Mouse (Mus musculus): ENCODE results near the gene 5330417H12Rik. TPM values are rescaled to one million over a fixed set of nuclear protein-coding genes. Genes with fewer than 3 reads are reported as not detected.

5330417H12Rik gene
- total and polyA plus RNA-seq, 2 experiments from 2014 or later = not detected

GRCm38 (mm10) chr7:107596753-107597152 lies 28.2 kb downstream of the 5330417H12Rik start:
- Histone ChIP-seq H3K4me1 (ENCODE audit: control insufficient read depth, insufficient read depth) (peaks cover 14% of the 10 kb centered on the region; the same call in 1 of the 2 replicates), H3K9ac (replicated peaks; ENCODE audit: low read depth, low read length) (no peak overlapping the region), H3K27ac (ENCODE audit: low read depth) (no peak overlapping the region), H3K4me2 (ENCODE audit: low read depth, low read length) (no peak overlapping the region), H3K4me3 (ENCODE audit: low read depth, low read length) (no peak overlapping the region), H3K27me3 (ENCODE audit: control insufficient read depth, insufficient read depth, low read length) (no peaks in the 10 kb centered on the region), H3K36me3 (replicated peaks; ENCODE audit: control insufficient read depth, insufficient read depth, low read length) (no peaks in the 10 kb centered on the region), H3K9me3 (replicated peaks; ENCODE audit: control insufficient read depth, low read length) (no peaks in the 10 kb centered on the region)
- no peak for TF ChIP-seq EP300 (IDR thresholded peaks at IDR 0.05; ENCODE audit: low read depth)
- TF ChIP-seq CTCF (IDR thresholded peaks at IDR 0.05; ENCODE audit: low read depth) = no peak
- DNase-seq (ENCODE audit: low spot score) (no peak), ATAC-seq (ENCODE audit: insufficient read depth, low read depth) (no peak)

GRCm38 (mm10) chr7:107595426-107595825 lies 29.5 kb downstream of the 5330417H12Rik start:
- Histone ChIP-seq H3K4me3 (ENCODE audit: low read depth, low read length) (peak overlapping the region; percentile 56), H3K4me2 (ENCODE audit: low read depth, low read length) (peak overlapping the region; percentile 90), H3K4me1 (ENCODE audit: control insufficient read depth, insufficient read depth) (peaks cover 14% of the 10 kb centered on the region; the same call in 1 of the 2 replicates), H3K9ac (replicated peaks; ENCODE audit: low read depth, low read length) (0 out of 2 replicates have a peak overlapping the region, but pooled peaks have one; percentile 39), H3K27me3 (ENCODE audit: control insufficient read depth, insufficient read depth, low read length) (no peaks in the 10 kb centered on the region), H3K36me3 (replicated peaks; ENCODE audit: control insufficient read depth, insufficient read depth, low read length) (no peaks in the 10 kb centered on the region), H3K27ac (ENCODE audit: low read depth) (no peak overlapping the region), H3K9me3 (replicated peaks; ENCODE audit: control insufficient read depth, low read length) (no peaks in the 10 kb centered on the region)
- no peak for ATAC-seq (ENCODE audit: insufficient read depth, low read depth)
- no peak for TF ChIP-seq EP300 (IDR thresholded peaks at IDR 0.05; ENCODE audit: low read depth)
- no peak for TF ChIP-seq CTCF (IDR thresholded peaks at IDR 0.05; ENCODE audit: low read depth)
- 16% methylated on average over 13 of the region's 13 CpGs for WGBS
- no peak for DNase-seq (ENCODE audit: low spot score)

GRCm38 (mm10) chr7:107594857-107595402 lies 30.0 kb downstream of the 5330417H12Rik start, which contains the start of gene Ppfibp2:
Ppfibp2 (plus strand) TSS chr7:107595207.
- H3K36me3 ChIP-seq (replicated peaks; ENCODE audit: control insufficient read depth, insufficient read depth, low read length) = no peaks in the 10 kb centered on the region
- H3K27me3 ChIP-seq (ENCODE audit: control insufficient read depth, insufficient read depth, low read length) = no peaks in the 10 kb centered on the region
- TF ChIP-seq CTCF (IDR thresholded peaks at IDR 0.05; ENCODE audit: low read depth) = no peak
- no peak for TF ChIP-seq EP300 (IDR thresholded peaks at IDR 0.05; ENCODE audit: low read depth)
- peak within 1 kb of the TSS; percentile 43; the same call in 1 of the 2 replicates for H3K27ac ChIP-seq (ENCODE audit: low read depth)
- under 1% methylated on average over 22 of the region's 24 CpGs for WGBS
- H3K9ac ChIP-seq (replicated peaks; ENCODE audit: low read depth, low read length) = peak within 1 kb of the TSS; percentile 39; the same call in 1 of the 2 replicates
- H3K4me2 ChIP-seq (ENCODE audit: low read depth, low read length) = peak within 1 kb of the TSS; percentile 90
- H3K4me1 ChIP-seq (ENCODE audit: control insufficient read depth, insufficient read depth) = peaks cover 14% of the 10 kb centered on the region; the same call in 1 of the 2 replicates
- no peaks in the 10 kb centered on the region for H3K9me3 ChIP-seq (replicated peaks; ENCODE audit: control insufficient read depth, low read length)
- peak; percentile 75 for DNase-seq (ENCODE audit: low spot score)
- H3K4me3 ChIP-seq (ENCODE audit: low read depth, low read length) = peak within 1 kb of the TSS; percentile 56
- peak; percentile 92 for ATAC-seq (ENCODE audit: insufficient read depth, low read depth)

- H3K27ac ChIP-seq (ENCODE audit: low read depth) = peak overlapping the region; percentile 43; the same call in 1 of the 2 replicates
- 2% methylated on average over 16 of the region's 16 CpGs for WGBS
- no peaks in the 10 kb centered on the region for H3K9me3 ChIP-seq (replicated peaks; ENCODE audit: control insufficient read depth, low read length)
- peak overlapping the region; percentile 39; the same call in 1 of the 2 replicates for H3K9ac ChIP-seq (replicated peaks; ENCODE audit: low read depth, low read length)
- DNase-seq (ENCODE audit: low spot score) (peak; percentile 67), ATAC-seq (ENCODE audit: insufficient read depth, low read depth) (peak; percentile 79)
- H3K4me1 ChIP-seq (ENCODE audit: control insufficient read depth, insufficient read depth) = peaks cover 14% of the 10 kb centered on the region; the same call in 1 of the 2 replicates
- TF ChIP-seq EP300 (IDR thresholded peaks at IDR 0.05; ENCODE audit: low read depth) (no peak), CTCF (IDR thresholded peaks at IDR 0.05; ENCODE audit: low read depth) (peak; percentile 56)
- H3K36me3 ChIP-seq (replicated peaks; ENCODE audit: control insufficient read depth, insufficient read depth, low read length) = no peaks in the 10 kb centered on the region
- H3K4me3 ChIP-seq (ENCODE audit: low read depth, low read length) = peak overlapping the region; percentile 56
- H3K4me2 ChIP-seq (ENCODE audit: low read depth, low read length) = peak overlapping the region; percentile 90
- no peaks in the 10 kb centered on the region for H3K27me3 ChIP-seq (ENCODE audit: control insufficient read depth, insufficient read depth, low read length)
These were observed 30.6 kb downstream of the 5330417H12Rik start for GRCm38 (mm10) chr7:107594325-107594856.

GRCm38 (mm10) chr7:107593904-107594303 lies 31.1 kb downstream of the 5330417H12Rik start:
- 33% methylated on average over 7 of the region's 7 CpGs for WGBS
- Histone ChIP-seq H3K9me3 (replicated peaks; ENCODE audit: control insufficient read depth, low read length) (no peaks in the 10 kb centered on the region), H3K9ac (replicated peaks; ENCODE audit: low read depth, low read length) (0 out of 2 replicates have a peak overlapping the region, but pooled peaks have one; percentile 39), H3K4me1 (ENCODE audit: control insufficient read depth, insufficient read depth) (peaks cover 14% of the 10 kb centered on the region; the same call in 1 of the 2 replicates), H3K36me3 (replicated peaks; ENCODE audit: control insufficient read depth, insufficient read depth, low read length) (no peaks in the 10 kb centered on the region), H3K27me3 (ENCODE audit: control insufficient read depth, insufficient read depth, low read length) (no peaks in the 10 kb centered on the region), H3K4me3 (ENCODE audit: low read depth, low read length) (peak overlapping the region; percentile 56), H3K27ac (ENCODE audit: low read depth) (peak overlapping the region; percentile 43; the same call in 1 of the 2 replicates), H3K4me2 (ENCODE audit: low read depth, low read length) (peak overlapping the region; percentile 90)
- no peak for DNase-seq (ENCODE audit: low spot score)
- no peak for ATAC-seq (ENCODE audit: insufficient read depth, low read depth)
- no peak for TF ChIP-seq CTCF (IDR thresholded peaks at IDR 0.05; ENCODE audit: low read depth)
- no peak for TF ChIP-seq EP300 (IDR thresholded peaks at IDR 0.05; ENCODE audit: low read depth)
